Mouse (Mus musculus) CH12.LX (cell line): ENCODE measurements around the gene Git2. TPM values are rescaled to one million over a fixed set of nuclear protein-coding genes. Genes with fewer than 3 reads are reported as not detected.

ENCODE experiments used
- DNase-seq: peaks from one replicate; pipeline ENCODE4 v3.0.0-alpha.2; 2013; ENCODE audit errors: extremely low read depth
- H3K27ac ChIP-seq: 2 replicates; pipeline ENCODE4 v1.5.1; 2012; ENCODE audit warnings: low read depth, mild to moderate bottlenecking, control low read depth, moderate library complexity; ENCODE audit not compliant: insufficient read depth
- H3K27me3 ChIP-seq: replicated peaks from 2 replicates; pipeline ENCODE3; 2012; ENCODE audit warnings: inconsistent platforms
- H3K36me3 ChIP-seq, 2 experiments: replicated peaks in 1 of 2; 2 replicates each; pipeline versions ENCODE3 to v1.6.1; 2012; ENCODE audit warnings: inconsistent platforms in 1 of 2, low read length in 1 of 2, mild to moderate bottlenecking in 1 of 2, mixed read lengths in 1 of 2, moderate library complexity in 1 of 2; ENCODE audit not compliant: control insufficient read depth in 1 of 2, insufficient read depth in 1 of 2
- H3K4me1 ChIP-seq, 2 experiments: 2 replicates each; pipeline ENCODE4 v1.6.1; 2012; ENCODE audit warnings: inconsistent platforms in 1 of 2, moderate library complexity in 1 of 2; ENCODE audit not compliant: insufficient read depth in 2 of 2, control insufficient read depth in 1 of 2
- H3K4me2 ChIP-seq: 2 replicates; pipeline ENCODE4 v1.6.1; 2012; ENCODE audit warnings: low read depth, mild to moderate bottlenecking, control low read depth; ENCODE audit not compliant: poor library complexity, insufficient read depth, severe bottlenecking
- H3K4me3 ChIP-seq, 3 experiments: fragments of 150-350 bp in 1 of 3; sonication (generic) in 1 of 3; replicated peaks in 1 of 3; 2 replicates each; pipeline versions ENCODE3 to v1.5.1; 2011 to 2012; ENCODE audit warnings: low read depth in 2 of 3, low read length in 2 of 3, mild to moderate bottlenecking in 2 of 3, moderate library complexity in 2 of 3, control low read depth in 1 of 3, improper control_type of control experiment in 1 of 3, inconsistent platforms in 1 of 3, mixed read lengths in 1 of 3; ENCODE audit not compliant: poor library complexity in 1 of 3
- H3K79me2 ChIP-seq: replicated peaks from 2 replicates; pipeline ENCODE4 v1.6.1; 2012; ENCODE audit warnings: mild to moderate bottlenecking, moderate library complexity; ENCODE audit not compliant: control insufficient read depth, poor library complexity, insufficient read depth, severe bottlenecking; ENCODE audit errors: extremely low read depth
- H3K9ac ChIP-seq: 2 replicates; pipeline ENCODE4 v1.6.1; 2012; ENCODE audit warnings: low read depth, mild to moderate bottlenecking, control low read depth, moderate library complexity; ENCODE audit not compliant: insufficient read depth
- H3K9me3 ChIP-seq: replicated peaks from 2 replicates; pipeline ENCODE3; 2012; ENCODE audit warnings: low read length, inconsistent platforms, mixed read lengths
- BHLHE40 ChIP-seq: IDR thresholded peaks from 2 replicates; pipeline ENCODE4 v1.6.1; 2011; ENCODE audit warnings: mild to moderate bottlenecking, low read depth, low read length, improper control_type of control experiment
- CHD1 ChIP-seq: IDR thresholded peaks from 2 replicates; pipeline ENCODE4 v1.6.1; 2012; ENCODE audit warnings: low read depth, low read length, improper control_type of control experiment, inconsistent platforms
- CHD2 ChIP-seq: IDR thresholded peaks from 2 replicates; pipeline ENCODE4 v1.6.1; 2011; ENCODE audit warnings: low read length, improper control_type of control experiment
- CTCF ChIP-seq, 2 experiments: IDR thresholded peaks in 1 of 2; conservative IDR thresholded peaks in 1 of 2; 2 replicates each; pipeline ENCODE4 v1.5.1; 2011 to 2012; ENCODE audit warnings: low read depth in 2 of 2, low read length in 2 of 2, improper control_type of control experiment in 1 of 2, inconsistent platforms in 1 of 2, mild to moderate bottlenecking in 1 of 2, moderate library complexity in 1 of 2
- E2F4 ChIP-seq: IDR thresholded peaks from 2 replicates; pipeline ENCODE4 v1.6.1; 2011; ENCODE audit warnings: low read depth, low read length, improper control_type of control experiment; ENCODE audit not compliant: insufficient replicate concordance
- ELF1 ChIP-seq: IDR thresholded peaks from 2 replicates; pipeline ENCODE4 v1.6.1; 2014; ENCODE audit warnings: low read depth, mild to moderate bottlenecking, inconsistent platforms, low read length, improper control_type of control experiment
- EP300 ChIP-seq: IDR thresholded peaks from 2 replicates; pipeline ENCODE4 v1.6.1; 2011; ENCODE audit warnings: low read length, improper control_type of control experiment
- ETS1 ChIP-seq: conservative IDR thresholded peaks from 2 replicates; pipeline ENCODE4 v1.6.1; 2012; ENCODE audit warnings: low read depth, mild to moderate bottlenecking, inconsistent platforms, low read length, improper control_type of control experiment, moderate library complexity
- GABPA ChIP-seq: IDR thresholded peaks from 2 replicates; pipeline ENCODE4 v1.6.1; 2012; ENCODE audit warnings: low read depth, low read length, improper control_type of control experiment, inconsistent platforms; ENCODE audit not compliant: insufficient replicate concordance
- HCFC1 ChIP-seq: IDR thresholded peaks from 2 replicates; pipeline ENCODE4 v1.6.1; 2012; ENCODE audit warnings: low read depth, mild to moderate bottlenecking, inconsistent platforms, low read length, improper control_type of control experiment
- JUN ChIP-seq: IDR thresholded peaks from 2 replicates; pipeline ENCODE4 v1.6.1; 2011; ENCODE audit warnings: low read depth, mild to moderate bottlenecking, low read length, improper control_type of control experiment, moderate library complexity; ENCODE audit not compliant: insufficient read depth
- JUND ChIP-seq: conservative IDR thresholded peaks from 2 replicates; pipeline ENCODE4 v1.6.1; 2011; ENCODE audit warnings: low read depth, low read length, improper control_type of control experiment
- KAT2A ChIP-seq: IDR thresholded peaks from 2 replicates; pipeline ENCODE4 v1.6.1; 2012; ENCODE audit warnings: low read length, improper control_type of control experiment, inconsistent platforms; ENCODE audit not compliant: insufficient replicate concordance
- MAFK ChIP-seq: IDR thresholded peaks from 2 replicates; pipeline ENCODE4 v1.6.1; 2011; ENCODE audit warnings: low read length, improper control_type of control experiment; ENCODE audit not compliant: insufficient replicate concordance
- MAX ChIP-seq: IDR thresholded peaks from 2 replicates; pipeline ENCODE4 v1.6.1; 2011; ENCODE audit warnings: low read length, improper control_type of control experiment
- MAZ ChIP-seq: IDR thresholded peaks from 2 replicates; pipeline ENCODE4 v1.6.1; 2012; ENCODE audit warnings: low read depth, mild to moderate bottlenecking, inconsistent platforms, low read length, improper control_type of control experiment, moderate library complexity
- MEF2A ChIP-seq: IDR thresholded peaks from 2 replicates; pipeline ENCODE4 v1.6.1; 2014; ENCODE audit warnings: low read depth, mild to moderate bottlenecking, inconsistent platforms, low read length, improper control_type of control experiment, borderline replicate concordance
- MXI1 ChIP-seq: IDR thresholded peaks from 2 replicates; pipeline ENCODE4 v1.6.1; 2011; ENCODE audit warnings: mild to moderate bottlenecking, low read depth, low read length, improper control_type of control experiment
- MYC ChIP-seq: IDR thresholded peaks from 2 replicates; pipeline ENCODE4 v1.6.1; 2011; ENCODE audit warnings: low read depth, mild to moderate bottlenecking, improper control_type of control experiment, low read length
- NELFE ChIP-seq: IDR thresholded peaks from 2 replicates; pipeline ENCODE4 v1.6.1; 2011; ENCODE audit warnings: low read depth, low read length, improper control_type of control experiment
- NRF1 ChIP-seq: IDR thresholded peaks from 2 replicates; pipeline ENCODE4 v1.6.1; 2014; ENCODE audit warnings: low read depth, mild to moderate bottlenecking, inconsistent platforms, low read length, improper control_type of control experiment, moderate library complexity
- PAX5 ChIP-seq: IDR thresholded peaks from 2 replicates; pipeline ENCODE4 v1.6.1; 2012; ENCODE audit warnings: low read length, inconsistent platforms, mixed read lengths
- POLR2A ChIP-seq: IDR thresholded peaks from 2 replicates; pipeline ENCODE4 v1.6.1; 2011; ENCODE audit warnings: low read depth, mild to moderate bottlenecking, improper control_type of control experiment, low read length
- SMC3 ChIP-seq: IDR thresholded peaks from 2 replicates; pipeline ENCODE4 v1.6.1; 2011; ENCODE audit warnings: low read depth, low read length, improper control_type of control experiment
- TBP ChIP-seq: conservative IDR thresholded peaks from 2 replicates; pipeline ENCODE4 v1.6.1; 2011; ENCODE audit warnings: low read depth, low read length, improper control_type of control experiment
- TCF12 ChIP-seq: IDR thresholded peaks from 2 replicates; pipeline ENCODE4 v1.6.1; 2014; ENCODE audit warnings: low read depth, mild to moderate bottlenecking, inconsistent platforms, low read length, improper control_type of control experiment
- UBTF ChIP-seq: IDR thresholded peaks from 2 replicates; pipeline ENCODE4 v1.6.1; 2012; ENCODE audit warnings: low read depth, mild to moderate bottlenecking, inconsistent platforms, low read length, improper control_type of control experiment, moderate library complexity
- USF2 ChIP-seq: conservative IDR thresholded peaks from 2 replicates; pipeline ENCODE4 v1.6.1; 2011; ENCODE audit warnings: low read depth, low read length, improper control_type of control experiment
- ZC3H11A ChIP-seq: IDR thresholded peaks from 2 replicates; pipeline ENCODE4 v1.6.1; 2012; ENCODE audit warnings: low read depth, mild to moderate bottlenecking, inconsistent platforms, low read length, improper control_type of control experiment
- ZMIZ1 ChIP-seq: IDR thresholded peaks from 2 replicates; pipeline ENCODE4 v1.6.1; 2012; ENCODE audit warnings: low read depth, mild to moderate bottlenecking, inconsistent platforms, low read length, improper control_type of control experiment
- ZNF384 ChIP-seq: IDR thresholded peaks from 2 replicates; pipeline ENCODE4 v1.6.1; 2012; ENCODE audit warnings: low read depth, low read length, improper control_type of control experiment, inconsistent platforms
- dilution Hi-C: fragments of 300-500 bp; cut with MboI; formaldehyde crosslinking; loops from 2 replicates; pipeline ENCODE4 v1.14.3; 2020; ENCODE audit warnings: low sequenced_read_pairs; ENCODE audit not compliant: extremely low pct_unique_long_range_greater_than_20kb, extremely low pct_ligation_motif_present
- in situ Hi-C: fragments of 300-500 bp; cut with MboI; formaldehyde crosslinking; loops from 3 replicates; pipeline ENCODE4 v1.14.3; 2019; ENCODE audit warnings: low sequenced_read_pairs, low pct_ligation_motif_present, low pct_unique_long_range_greater_than_20kb, mixed read lengths
- polyA plus RNA-seq: library from polyadenylated mRNA; unstranded; fragments of >175 nt; gene quantifications from 2 replicates; pipeline ENCODE4 v1.2.1, GENCODE M21; 2012; ENCODE audit warnings: low read depth; ENCODE audit not compliant: insufficient read length
- total RNA-seq, 2 experiments: library from RNA; depleted of rRNA; stranded (reverse); fragments of 300-350 nt in 1 of 2; fragments of >200 nt in 1 of 2; gene quantifications; 2 replicates each; pipeline ENCODE4 v1.2.3; 2012 to 2014

The Git2 gene
- total and polyA plus RNA-seq, 3 experiments: 12.3 to 29.4 (median 22.1) TPM

- Histone ChIP-seq H3K27me3 (no peaks in the 10 kb centered on the region), H3K9ac (peak overlapping the region; percentile 91), H3K4me3 (peak overlapping the region; percentile 85 to 99 (median 91)), H3K4me1 (peaks cover 10 to 52% of the 10 kb centered on the region in 2 experiments), H3K36me3 (peaks cover 7 to 28% of the 10 kb centered on the region in 2 experiments), H3K27ac (peak overlapping the region; percentile 61), H3K9me3 (no peaks in the 10 kb centered on the region), H3K79me2 (peaks cover 66% of the 10 kb centered on the region), H3K4me2 (peak overlapping the region; percentile 96)
- in situ Hi-C loops: no loop called here
- no peak for TF ChIP-seq KAT2A
- no peak for TF ChIP-seq CTCF (conservative IDR thresholded peaks at IDR 0.05 in 1 of 2, IDR thresholded peaks at IDR 0.05 in 1 of 2; ENCODE audit: low read depth in 2 of 2, low read length in 2 of 2)
- TF ChIP-seq TCF12: no peak
- no peak for TF ChIP-seq CHD1
- TF ChIP-seq BHLHE40: no peak
- no peak for TF ChIP-seq ETS1
- no peak for TF ChIP-seq MEF2A
- TF ChIP-seq USF2: no peak
- TF ChIP-seq JUN: no peak
- dilution Hi-C loops: no loop called here
- peak; percentile 30 for DNase-seq
Observed at GRCm38 (mm10) chr5:114773780-114774179, 1.5 kb downstream of the Git2 start.

- peak; percentile 97 for DNase-seq
- dilution Hi-C loops: no loop called here
- Histone ChIP-seq H3K4me3 (peak overlapping the region; percentile 85 to 99 (median 91)), H3K4me2 (peak overlapping the region; percentile 96), H3K9ac (peak overlapping the region; percentile 91), H3K27me3 (no peaks in the 10 kb centered on the region), H3K79me2 (peaks cover 67% of the 10 kb centered on the region), H3K9me3 (no peaks in the 10 kb centered on the region), H3K27ac (peak overlapping the region; percentile 39; the same call in 1 of the 2 replicates), H3K4me1 (peaks cover 10 to 47% of the 10 kb centered on the region in 2 experiments), H3K36me3 (peaks cover 8 to 32% of the 10 kb centered on the region in 2 experiments)
- in situ Hi-C loops: no loop called here
- TF ChIP-seq PAX5 (no peak), ELF1 (peak; percentile 94), SMC3 (no peak), ZNF384 (no peak), NRF1 (peak; percentile 97), MXI1 (no peak), USF2 (peak; percentile 94), EP300 (no peak), KAT2A (peak; percentile 79; the same call in 1 of the 2 replicates), MAZ (no peak), MYC (no peak), CHD1 (no peak), GABPA (no peak; the same call in 1 of the 2 replicates), POLR2A (peak; percentile 59; the same call in 1 of the 2 replicates), MAFK (no peak), TBP (no peak; the same call in 1 of the 2 replicates), MEF2A (no peak), E2F4 (no peak), UBTF (no peak; the same call in 1 of the 2 replicates), NELFE (no peak), JUND (no peak), MAX (peak; percentile 84), CHD2 (no peak), TCF12 (0 out of 2 replicates have a peak, but pooled peaks have one; percentile 68), HCFC1 (peak; percentile 90), ZMIZ1 (no peak), CTCF (conservative IDR thresholded peaks at IDR 0.05 in 1 of 2, IDR thresholded peaks at IDR 0.05 in 1 of 2; ENCODE audit: low read depth in 2 of 2, low read length in 2 of 2) (no peak), ZC3H11A (no peak), JUN (no peak)
Observed at GRCm38 (mm10) chr5:114773211-114773710, 2.1 kb downstream of the Git2 start.
